Mouse (Mus musculus) kidney, adult 2 months (tissue): ENCODE measurements around the gene Gm28729.

Experiments
- CTCF ChIP-seq: fragments of 200-500 bp; conservative IDR thresholded peaks from 2 replicates; pipeline ENCODE4 v1.5.1; 2011; ENCODE audit warnings: low read depth, mild to moderate bottlenecking, control low read depth, low read length, moderate library complexity, mixed read lengths; ENCODE audit not compliant: insufficient read depth, insufficient read length
- POLR2A ChIP-seq: fragments of 200-500 bp; IDR thresholded peaks from one replicate; pipeline ENCODE4 v1.6.1; 2011; ENCODE audit warnings: low read depth, low read length, control low read depth

- no peak for TF ChIP-seq POLR2A
- no peak for TF ChIP-seq CTCF
These were observed 12.5 kb upstream of the Gm28729 start for GRCm38 (mm10) chr9:96537615-96537919.
